Mouse (Mus musculus): ENCODE measurements around the gene 2310011J03Rik.

The 2310011J03Rik gene

GRCm38 (mm10) chr10:80341491-80342304 lies 21.4 kb upstream of the 2310011J03Rik start:
- DNase-seq, result no peak

DNA sequence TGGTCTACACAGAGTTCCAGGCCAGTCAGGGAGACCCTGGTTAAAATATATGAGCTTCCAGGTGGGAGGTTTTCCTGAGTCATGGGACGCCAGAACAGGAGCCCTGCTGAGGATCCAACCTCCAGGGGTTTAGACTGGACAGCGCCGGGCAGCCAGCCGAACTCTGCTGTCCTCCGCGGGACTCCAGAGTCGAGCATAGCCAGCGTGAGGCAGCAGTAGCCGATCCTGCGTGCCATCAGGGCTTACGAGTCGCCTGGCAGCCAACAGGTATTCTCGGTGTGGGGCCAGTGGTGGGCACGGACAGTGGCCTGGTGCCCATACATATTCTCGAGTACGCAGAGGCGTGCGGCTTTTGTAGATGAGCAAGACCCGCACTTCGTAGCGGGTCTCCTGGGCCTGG lies 20.7 kb upstream of the 2310011J03Rik start:
- no peak for DNase-seq

- DNase-seq, result peak; percentile 82
Observed at GRCm38 (mm10) chr10:80339941-80340750, 19.8 kb upstream of the 2310011J03Rik start.

- DNase-seq, result no peak
Observed at GRCm38 (mm10) chr10:80336263-80336662, 15.9 kb upstream of the 2310011J03Rik start.

- DNase-seq, result no peak
Observed at GRCm38 (mm10) chr10:80332525-80332989, 12.2 kb upstream of the 2310011J03Rik start.

- DNase-seq, result no peak
Observed at GRCm38 (mm10) chr10:80331636-80332524, 11.5 kb upstream of the 2310011J03Rik start.

- no peak for DNase-seq
Observed at GRCm38 (mm10) chr10:80330888-80331287, 10.6 kb upstream of the 2310011J03Rik start.

- no peak for DNase-seq
Observed at GRCm38 (mm10) chr10:80330084-80330483, 9.7 kb upstream of the 2310011J03Rik start.

DNA sequence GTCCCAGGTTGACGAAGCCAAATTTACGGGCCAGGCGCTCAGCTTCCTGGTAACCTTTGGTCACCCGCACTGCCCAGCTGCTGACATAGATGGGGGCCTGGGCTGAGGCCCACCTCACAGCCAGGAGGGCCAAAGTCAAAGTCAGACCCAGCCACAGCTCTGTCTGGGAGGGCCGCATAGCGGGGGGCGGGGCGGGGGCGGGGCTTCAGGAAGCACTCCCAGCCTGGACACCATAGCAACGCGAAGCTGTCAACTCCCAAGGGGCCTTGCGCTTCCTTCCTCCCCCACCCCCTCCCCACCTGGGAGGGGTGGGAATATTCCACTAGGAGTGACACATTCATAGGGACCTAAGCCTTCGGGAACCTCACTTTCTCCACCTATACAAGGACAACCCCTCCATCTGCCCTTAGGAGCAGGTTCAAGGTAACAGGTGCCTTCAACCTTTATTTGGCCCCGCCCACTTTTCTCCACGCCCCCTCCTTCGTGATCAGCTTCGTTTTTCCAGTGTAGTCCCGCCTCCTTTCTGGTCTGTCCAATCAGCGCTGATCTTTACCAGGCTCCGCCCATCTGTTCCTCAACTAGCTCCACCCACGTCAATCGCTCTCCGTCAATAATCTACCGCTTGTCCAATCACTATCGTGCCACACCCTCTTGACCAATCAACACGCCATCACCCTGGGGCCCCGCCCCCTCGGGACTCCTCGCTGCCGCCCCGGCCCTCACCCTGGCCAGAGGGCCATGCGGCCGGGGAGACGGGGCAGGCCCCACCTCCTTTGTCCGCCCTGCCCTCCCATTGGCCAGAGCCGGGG lies 9.1 kb upstream of the 2310011J03Rik start, which contains the start of the genes Pcsk4 and Reep6:
Pcsk4 (minus strand) TSS at position 226 of the 809 bp plus-strand sequence.
Reep6 (plus strand) TSS at position 681 of the 809 bp plus-strand sequence.
- peak; percentile 97 for DNase-seq

GRCm38 (mm10) chr10:80325045-80325444 lies 4.7 kb upstream of the 2310011J03Rik start:
- no peak for DNase-seq

- no peak for DNase-seq
Observed at GRCm38 (mm10) chr10:80324120-80325037, 4.0 kb upstream of the 2310011J03Rik start.

GRCm38 (mm10) chr10:80323261-80324119 lies 3.2 kb upstream of the 2310011J03Rik start:
- DNase-seq, result peak; percentile 75

- no peak for DNase-seq
Observed at GRCm38 (mm10) chr10:80322811-80323211, 2.5 kb upstream of the 2310011J03Rik start.

DNA sequence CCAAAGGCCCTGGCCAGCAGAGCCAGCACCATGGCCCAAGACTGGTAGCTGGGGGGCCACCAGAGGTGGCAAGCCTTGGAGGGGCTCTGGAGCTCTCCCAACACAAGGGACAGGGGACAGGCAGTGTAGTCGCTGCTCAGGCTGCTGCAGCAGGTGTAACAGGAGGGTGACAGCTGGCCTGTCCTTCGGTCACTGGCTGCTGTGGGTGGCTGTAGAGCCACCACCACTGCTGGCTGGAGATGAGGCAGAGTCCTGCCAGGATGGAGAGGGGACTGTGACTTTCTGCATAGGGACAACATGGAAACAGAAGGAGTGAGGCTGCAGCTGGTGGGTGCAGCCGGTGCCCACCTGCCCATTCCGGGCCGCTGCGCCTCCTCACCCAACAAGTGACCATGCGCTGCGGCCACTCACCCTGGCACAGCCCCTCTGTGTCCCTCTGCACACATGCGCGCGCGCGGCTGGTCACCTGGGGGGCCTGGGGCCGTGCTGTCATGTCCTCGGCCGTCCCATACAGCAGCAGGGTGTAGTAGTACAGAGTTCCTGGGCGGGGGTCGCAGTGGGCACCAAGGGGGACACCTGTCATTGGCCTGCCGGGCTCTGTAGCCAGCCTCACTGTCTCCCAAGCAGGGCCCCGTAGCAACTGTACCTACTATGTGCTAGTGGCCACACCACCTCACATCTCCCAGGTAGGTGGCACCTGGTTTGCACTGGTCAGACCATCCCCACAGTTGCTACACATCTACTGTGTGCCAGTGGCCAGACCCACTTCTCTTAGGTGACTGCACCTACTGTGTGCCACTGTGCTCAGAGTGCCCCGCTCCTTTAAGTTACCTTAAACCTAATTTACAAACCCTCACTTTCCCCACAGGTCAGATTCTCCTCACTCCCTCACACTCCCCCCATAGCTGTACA lies 1.6 kb upstream of the 2310011J03Rik start:
- DNase-seq, result no peak

- DNase-seq, result no peak
Observed at GRCm38 (mm10) chr10:80321014-80321669, 805 bp upstream of the 2310011J03Rik start.

DNA sequence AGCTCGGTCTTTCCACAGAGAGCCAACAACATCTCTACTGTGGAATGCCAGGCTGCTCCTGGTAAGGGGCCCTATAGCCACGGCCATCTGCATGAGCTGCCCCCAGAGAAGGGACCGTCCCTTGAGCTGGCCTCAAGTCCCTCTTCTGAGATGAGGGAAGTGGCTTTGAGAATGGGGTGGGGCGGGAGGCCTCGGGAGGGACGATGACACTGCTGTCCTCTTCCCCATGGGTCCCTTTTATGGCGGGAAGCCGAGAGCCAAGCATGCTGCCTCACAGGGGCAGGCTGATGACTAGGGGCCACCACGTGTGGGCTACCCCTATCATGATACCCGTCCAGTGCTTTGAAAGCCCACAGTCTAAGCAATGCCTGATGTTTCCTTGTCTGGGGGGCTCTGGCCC lies 3.3 kb downstream of the 2310011J03Rik start:
- no peak for DNase-seq

- DNase-seq, result no peak
Observed at GRCm38 (mm10) chr10:80316359-80316781, 4.0 kb downstream of the 2310011J03Rik start.

GRCm38 (mm10) chr10:80315315-80315714 lies 5.0 kb downstream of the 2310011J03Rik start:
- DNase-seq, result no peak
